ENCODE assay signal across 11 mouse cellular contexts in genomic region chr8:62950709-62951108, GRCm38 (mm10). TPM values are rescaled to one million over a fixed set of nuclear protein-coding genes. Genes with fewer than 3 reads are reported as not detected.
DNase-seq lines count a peak whose midpoint lies in the region; ATAC-seq lines count a peak whose summit lies in the region.
"Had no signal": no experiment of that assay in that cellular context is flagged by ENCODE, and none has a peak within 500 bp of the region (broad histone marks: within the 10 kb centered on the region; RNA-seq: fewer than 3 reads in every experiment).

TSS of gene Spock3 (plus strand) at chr8:62951009.

- H3K27me3 ChIP-seq in heart, embryonic 15.5 days: peaks cover 3% of the 10 kb centered on the region
- peaks cover 21% of the 10 kb centered on the region for H3K27me3 ChIP-seq in embryonic facial prominence, embryonic 10.5 days (replicated peaks; ENCODE audit: low read depth, poor library complexity, severe bottlenecking)
- H3K27me3 ChIP-seq in hindbrain, embryonic 16.5 days (replicated peaks; ENCODE audit: control insufficient read depth, insufficient read depth, low read length): no peaks in the 10 kb centered on the region
- peaks cover 16% of the 10 kb centered on the region for H3K27me3 ChIP-seq in liver, embryonic 15.5 days

- no peak for DNase-seq in heart, adult 8-10 months (ENCODE audit: low spot score)
- DNase-seq in embryonic facial prominence, embryonic 10.5 days (ENCODE audit: low spot score): no peak
- DNase-seq in cerebellum, adult 9-10 months: no peak
- DNase-seq in urinary bladder, postnatal 36 days (ENCODE audit: low spot score in 2 of 2): no peak
- DNase-seq: thymus, adult 18-20 months had no signal

- no peaks in the 10 kb centered on the region for H3K36me3 ChIP-seq in heart, embryonic 15.5 days
- no peaks in the 10 kb centered on the region for H3K36me3 ChIP-seq in embryonic facial prominence, embryonic 10.5 days (replicated peaks)
- no peaks in the 10 kb centered on the region for H3K36me3 ChIP-seq in hindbrain, embryonic 16.5 days (ENCODE audit: control insufficient read depth, insufficient read depth, low read length)
- no peaks in the 10 kb centered on the region for H3K36me3 ChIP-seq in liver, embryonic 15.5 days (replicated peaks)

- ATAC-seq in heart, embryonic 15.5 days (replicated peaks; ENCODE audit: insufficient number of reproducible peaks, insufficient read depth, low FRiP score, low read depth): no peak
- no peak for ATAC-seq in hindbrain, embryonic 16.5 days
- ATAC-seq in liver, embryonic 15.5 days (ENCODE audit: insufficient read depth): no peak
- no peak for ATAC-seq in erythroblast, adult 5-6 weeks (replicated peaks; ENCODE audit: low FRiP score, poor library complexity, severe bottlenecking)

- peak within 1 kb of the TSS; percentile 57 for H3K4me3 ChIP-seq in heart, embryonic 15.5 days
- peak within 1 kb of the TSS; percentile 74 for H3K4me3 ChIP-seq in embryonic facial prominence, embryonic 10.5 days
- H3K4me3 ChIP-seq in hindbrain, embryonic 16.5 days (ENCODE audit: low read length): peak within 1 kb of the TSS; percentile 72
- no peak within 1 kb of the TSS for H3K4me3 ChIP-seq in liver, embryonic 15.5 days (replicated peaks)

- H3K4me2 ChIP-seq in heart, embryonic 15.5 days: peak within 1 kb of the TSS; percentile 97
- peak within 1 kb of the TSS; percentile 79 for H3K4me2 ChIP-seq in hindbrain, embryonic 16.5 days (ENCODE audit: low read length)
- peak within 1 kb of the TSS; percentile 33 for H3K4me2 ChIP-seq in liver, embryonic 15.5 days

- H3K4me1 ChIP-seq in heart, embryonic 15.5 days (replicated peaks): peaks cover 7% of the 10 kb centered on the region
- peaks cover 8% of the 10 kb centered on the region; the same call in 1 of the 2 replicates for H3K4me1 ChIP-seq in embryonic facial prominence, embryonic 10.5 days
- peaks cover 4% of the 10 kb centered on the region; the same call in 1 of the 2 replicates for H3K4me1 ChIP-seq in hindbrain, embryonic 16.5 days (ENCODE audit: control insufficient read depth, insufficient read depth, low read depth, low read length)
- H3K4me1 ChIP-seq in liver, embryonic 15.5 days (replicated peaks): no peaks in the 10 kb centered on the region

- WGBS in heart, embryonic 15.5 days: 48% methylated on average over 2 of the region's 2 CpGs
- 46% methylated on average over 2 of the region's 2 CpGs for WGBS in embryonic facial prominence, embryonic 10.5 days
- 32% methylated on average over 2 of the region's 2 CpGs for WGBS in hindbrain, embryonic 16.5 days
- 33% methylated on average over 2 of the region's 2 CpGs for WGBS in liver, embryonic 15.5 days (ENCODE audit: insufficient replicate concordance)

- no peaks in the 10 kb centered on the region for H3K9me3 ChIP-seq in heart, embryonic 15.5 days (replicated peaks)
- H3K9me3 ChIP-seq in embryonic facial prominence, embryonic 10.5 days: no peaks in the 10 kb centered on the region
- H3K9me3 ChIP-seq in hindbrain, embryonic 16.5 days (ENCODE audit: control insufficient read depth, low read length): no peaks in the 10 kb centered on the region
- H3K9me3 ChIP-seq in liver, embryonic 15.5 days (replicated peaks): no peaks in the 10 kb centered on the region

- H3K27ac ChIP-seq in heart, embryonic 15.5 days: no peak within 1 kb of the TSS
- H3K27ac ChIP-seq in embryonic facial prominence, embryonic 10.5 days (replicated peaks): peak within 1 kb of the TSS; percentile 80
- peak within 1 kb of the TSS; percentile 85 for H3K27ac ChIP-seq in hindbrain, embryonic 16.5 days (ENCODE audit: low read depth, low read length)
- no peak within 1 kb of the TSS for H3K27ac ChIP-seq in liver, embryonic 15.5 days (replicated peaks)

- peak within 1 kb of the TSS; percentile 49 for H3K9ac ChIP-seq in heart, embryonic 15.5 days
- H3K9ac ChIP-seq in hindbrain, embryonic 16.5 days (ENCODE audit: low read depth, low read length): peak within 1 kb of the TSS; percentile 80
- H3K9ac ChIP-seq in liver, embryonic 15.5 days: no peak within 1 kb of the TSS

RNA-seq across cellular contexts. Expression of gene Spock3, which starts in this region (rescaled TPM):
- polyA plus RNA-seq in heart, embryonic 15.5 days (2015; fragmentation: Nextera tagmentation; extraction: Ambion mirVana): 1.8 and 2.7 TPM in 2 replicates
- under 1 TPM in 3 of 4 experiments, not detected in 1; 0.09 to 0.33 (median 0.13) TPM for total RNA-seq in heart, adult 8-10 months (2022)
- polyA plus RNA-seq in embryonic facial prominence, embryonic 10.5 days (2016; fragmentation: Nextera tagmentation; extraction: Ambion mirVana): 3.2 and 5.0 TPM in 2 replicates
- 97.0 and 112 TPM in 2 replicates for polyA plus RNA-seq in hindbrain, embryonic 16.5 days (2015; fragmentation: Nextera tagmentation; extraction: Ambion mirVana)
- polyA plus RNA-seq in liver, embryonic 15.5 days (2015; fragmentation: Nextera tagmentation; extraction: Ambion mirVana): 0.10 and 0.17 TPM in 2 replicates
- not detected in 2 replicates for total RNA-seq in erythroblast, adult 5-6 weeks (2015; ENCODE audit: low replicate concordance)
- not detected in 2 replicates for total RNA-seq in erythroblast, adult 5-6 weeks (2017; ENCODE audit: low replicate concordance)
- total RNA-seq: common myeloid progenitor, adult 5-6 weeks; megakaryocyte, adult 5-6 weeks had no signal

Comparison
In these comparisons a context has a peak if more than half of its experiments do, and no peak if none do; other contexts are left out.
1. RNA of gene Spock3 (polyA plus RNA-seq): 97.0 to 112 TPM in hindbrain, embryonic 16.5 days; 3.2 to 5.0 TPM in embryonic facial prominence, embryonic 10.5 days, 1.8 to 2.7 TPM in heart, embryonic 15.5 days and 0.10 to 0.17 TPM in liver, embryonic 15.5 days; every median in the first group is over 10 times any median in the second.
2. H3K27ac ChIP-seq: peak in embryonic facial prominence, embryonic 10.5 days (single experiment) and hindbrain, embryonic 16.5 days (single experiment); none in heart, embryonic 15.5 days (single experiment) and liver, embryonic 15.5 days (single experiment).
3. H3K4me2 ChIP-seq: peak in every context shown above with its lines; median percentile 97 in heart, embryonic 15.5 days; 79 in hindbrain, embryonic 16.5 days; 33 in liver, embryonic 15.5 days.